8 mouse cellular contexts compared by ENCODE assay signal in genomic region chr4:43560976-43561375, GRCm38 (mm10). TPM values are rescaled to one million over a fixed set of nuclear protein-coding genes. Genes with fewer than 3 reads are reported as not detected.
DNase-seq lines count a peak whose midpoint lies in the region; ATAC-seq and TF ChIP-seq lines count a peak whose summit lies in the region.

No protein-coding gene starts in this region.

- DNase-seq in forebrain, embryonic 10.5 days (ENCODE audit: extremely low spot score, low spot score), result no peak
- DNase-seq in limb, embryonic 14.5 days (ENCODE audit: low spot score), result no peak
- DNase-seq in gastrocnemius, adult 18-20 months (ENCODE audit: low spot score), result no peak
- DNase-seq in Muller cell, postnatal 12 days (ENCODE audit: inconsistent ontology term), result no peak
- DNase-seq in left cerebral cortex, postnatal 36 days (ENCODE audit: low spot score in 2 of 2), result no peak

- intact Hi-C loops in left cerebral cortex, postnatal 36 days (cut with DNase I), result loop anchor here (10.0 kb wide), 1 partner anchor 526 kb away; the partner anchor contains the start of gene Stoml2

- no peaks in the 10 kb centered on the region for H3K27me3 ChIP-seq in megakaryocyte, embryonic 14.5 days (replicated peaks)
- no peaks in the 10 kb centered on the region for H3K27me3 ChIP-seq in forebrain, embryonic 10.5 days (ENCODE audit: poor library complexity, severe bottlenecking)
- H3K27me3 ChIP-seq in limb, embryonic 14.5 days (ENCODE audit: control insufficient read depth, insufficient read depth, low read length), result no peaks in the 10 kb centered on the region
- H3K27me3 ChIP-seq in stomach, embryonic 16.5 days (ENCODE audit: control insufficient read depth, insufficient read depth, low read length), result no peaks in the 10 kb centered on the region

- peak overlapping the region; percentile 60 for H3K4me2 ChIP-seq in limb, embryonic 14.5 days (replicated peaks; ENCODE audit: low read depth, low read length, severe bottlenecking)
- peak overlapping the region; percentile 96 for H3K4me2 ChIP-seq in stomach, embryonic 16.5 days (ENCODE audit: low read depth, low read length)

- TF ChIP-seq POLR2A in limb, embryonic 14.5 days (IDR thresholded peaks at IDR 0.05; ENCODE audit: borderline replicate concordance, extremely low read depth, insufficient read depth, insufficient read length), result no peak

- 47% methylated on average over 2 of the region's 2 CpGs for WGBS in forebrain, embryonic 10.5 days
- WGBS in limb, embryonic 14.5 days, result 26% methylated on average over 2 of the region's 2 CpGs
- 25% methylated on average over 2 of the region's 2 CpGs for WGBS in stomach, embryonic 16.5 days

- peak overlapping the region; percentile 97 for H3K27ac ChIP-seq in forebrain, embryonic 10.5 days
- H3K27ac ChIP-seq in limb, embryonic 14.5 days (replicated peaks; ENCODE audit: low read depth, low read length), result no peak overlapping the region
- H3K27ac ChIP-seq in stomach, embryonic 16.5 days (ENCODE audit: low read length), result peak overlapping the region; percentile 100

- peak overlapping the region; percentile 99 for H3K4me3 ChIP-seq in megakaryocyte, embryonic 14.5 days (replicated peaks)
- H3K4me3 ChIP-seq in forebrain, embryonic 10.5 days, result peak overlapping the region; percentile 96
- H3K4me3 ChIP-seq in limb, embryonic 14.5 days (replicated peaks; ENCODE audit: low read length), result peak overlapping the region; percentile 78
- peak overlapping the region; percentile 93 for H3K4me3 ChIP-seq in stomach, embryonic 16.5 days (replicated peaks; ENCODE audit: low read length)

- no peak for ATAC-seq in megakaryocyte, adult 5-6 weeks (ENCODE audit: poor library complexity, severe bottlenecking)
- no peak for ATAC-seq in limb, embryonic 14.5 days (ENCODE audit: low FRiP score, low read depth)
- ATAC-seq in stomach, embryonic 16.5 days (ENCODE audit: insufficient read depth, low FRiP score), result no peak

- peak overlapping the region; percentile 91 for H3K9ac ChIP-seq in limb, embryonic 14.5 days (ENCODE audit: low read depth, low read length, severe bottlenecking)
- H3K9ac ChIP-seq in stomach, embryonic 16.5 days (ENCODE audit: low read length), result peak overlapping the region; percentile 98

- no peaks in the 10 kb centered on the region for H3K9me3 ChIP-seq in megakaryocyte, embryonic 14.5 days
- H3K9me3 ChIP-seq in forebrain, embryonic 10.5 days, result no peaks in the 10 kb centered on the region
- no peaks in the 10 kb centered on the region for H3K9me3 ChIP-seq in limb, embryonic 14.5 days (ENCODE audit: control insufficient read depth, low read length)
- no peaks in the 10 kb centered on the region for H3K9me3 ChIP-seq in stomach, embryonic 16.5 days (replicated peaks; ENCODE audit: control insufficient read depth, low read length)

- peaks cover 64% of the 10 kb centered on the region for H3K4me1 ChIP-seq in megakaryocyte, embryonic 14.5 days
- peaks cover 65% of the 10 kb centered on the region for H3K4me1 ChIP-seq in forebrain, embryonic 10.5 days
- H3K4me1 ChIP-seq in limb, embryonic 14.5 days (ENCODE audit: control insufficient read depth, insufficient read depth, low read length), result peaks cover 48% of the 10 kb centered on the region
- peaks cover 50% of the 10 kb centered on the region for H3K4me1 ChIP-seq in stomach, embryonic 16.5 days (ENCODE audit: control insufficient read depth, insufficient read depth, low read length)

- peaks cover 66% of the 10 kb centered on the region for H3K36me3 ChIP-seq in megakaryocyte, embryonic 14.5 days (replicated peaks; ENCODE audit: low read length)
- H3K36me3 ChIP-seq in forebrain, embryonic 10.5 days (replicated peaks), result peaks cover 53% of the 10 kb centered on the region
- peaks cover 38% of the 10 kb centered on the region for H3K36me3 ChIP-seq in limb, embryonic 14.5 days (ENCODE audit: control insufficient read depth, insufficient read depth, low read length)
- peaks cover 19% of the 10 kb centered on the region; the same call in 1 of the 2 replicates for H3K36me3 ChIP-seq in stomach, embryonic 16.5 days (ENCODE audit: control insufficient read depth, insufficient read depth, low read length)

RNA-seq across cellular contexts. Expression of gene Creb3, which starts 1.2 kb away (rescaled TPM):
- polyA plus RNA-seq in megakaryocyte, embryonic 14.5 days (2012; ENCODE audit: insufficient read depth, low replicate concordance), result 2.7 TPM in 1 of 2 replicates, not detected in the other
- 29.4 and 33.0 TPM in 2 replicates for total RNA-seq in megakaryocyte, adult 5-6 weeks (2015)
- total RNA-seq in megakaryocyte, adult 5-6 weeks (2017), result 84.6 and 101 TPM in 2 replicates
- polyA plus RNA-seq in forebrain, embryonic 10.5 days (2016; fragmentation: Nextera tagmentation; extraction: Ambion mirVana), result 32.5 and 34.4 TPM in 2 replicates
- polyA plus RNA-seq in limb, embryonic 14.5 days (2012; rRNA removed), result 51.7 and 58.0 TPM in 2 replicates
- 71.4 and 78.5 TPM in 2 replicates for polyA plus RNA-seq in limb, embryonic 14.5 days (2014; fragmentation: Nextera tagmentation; extraction: Ambion mirVana)
- 71.4 and 84.7 TPM in 2 replicates for polyA plus RNA-seq in stomach, embryonic 16.5 days (2015; fragmentation: Nextera tagmentation; extraction: Ambion mirVana)
- 10 to 100 TPM; 29.9 to 41.5 TPM for total RNA-seq in gastrocnemius, adult 18-20 months (2021)
- 10 to 100 TPM; 74.4 to 84.8 TPM for total RNA-seq in left cerebral cortex, postnatal 36 days (2021)

RNA-seq across cellular contexts. Expression of gene Tln1, which starts 1.5 kb away (rescaled TPM):
- polyA plus RNA-seq in megakaryocyte, embryonic 14.5 days (2012; ENCODE audit: insufficient read depth, low replicate concordance), result 637 and 823 TPM in 2 replicates
- total RNA-seq in megakaryocyte, adult 5-6 weeks (2015), result 226 and 299 TPM in 2 replicates
- total RNA-seq in megakaryocyte, adult 5-6 weeks (2017), result 408 and 426 TPM in 2 replicates
- 42.5 and 43.0 TPM in 2 replicates for polyA plus RNA-seq in forebrain, embryonic 10.5 days (2016; fragmentation: Nextera tagmentation; extraction: Ambion mirVana)
- polyA plus RNA-seq in limb, embryonic 14.5 days (2012; rRNA removed), result 69.4 and 75.5 TPM in 2 replicates
- polyA plus RNA-seq in limb, embryonic 14.5 days (2014; fragmentation: Nextera tagmentation; extraction: Ambion mirVana), result 62.4 and 63.3 TPM in 2 replicates
- polyA plus RNA-seq in stomach, embryonic 16.5 days (2015; fragmentation: Nextera tagmentation; extraction: Ambion mirVana), result 62.6 and 64.8 TPM in 2 replicates
- total RNA-seq in gastrocnemius, adult 18-20 months (2021), result 10 to 100 TPM; 50.6 to 64.8 TPM
- 10 to 100 TPM; 43.0 to 45.4 TPM for total RNA-seq in left cerebral cortex, postnatal 36 days (2021)

RNA-seq across cellular contexts. Expression of gene Rgp1, which starts 17.5 kb away (rescaled TPM):
- polyA plus RNA-seq in megakaryocyte, embryonic 14.5 days (2012; ENCODE audit: insufficient read depth, low replicate concordance), result 26.9 and 28.2 TPM in 2 replicates
- total RNA-seq in megakaryocyte, adult 5-6 weeks (2015), result 18.6 and 20.8 TPM in 2 replicates
- 8.2 and 24.7 TPM in 2 replicates for total RNA-seq in megakaryocyte, adult 5-6 weeks (2017)
- polyA plus RNA-seq in forebrain, embryonic 10.5 days (2016; fragmentation: Nextera tagmentation; extraction: Ambion mirVana), result 15.3 and 24.2 TPM in 2 replicates
- polyA plus RNA-seq in limb, embryonic 14.5 days (2012; rRNA removed), result 81.9 and 101 TPM in 2 replicates
- polyA plus RNA-seq in limb, embryonic 14.5 days (2014; fragmentation: Nextera tagmentation; extraction: Ambion mirVana), result 33.3 and 35.3 TPM in 2 replicates
- 25.9 and 37.2 TPM in 2 replicates for polyA plus RNA-seq in stomach, embryonic 16.5 days (2015; fragmentation: Nextera tagmentation; extraction: Ambion mirVana)
- total RNA-seq in gastrocnemius, adult 18-20 months (2021), result 10 to 100 TPM; 19.9 to 20.7 TPM
- 10 to 100 TPM; 42.3 to 55.8 TPM for total RNA-seq in left cerebral cortex, postnatal 36 days (2021)

RNA-seq across cellular contexts. Expression of gene Gba2, which starts 17.7 kb away (rescaled TPM):
- polyA plus RNA-seq in megakaryocyte, embryonic 14.5 days (2012; ENCODE audit: insufficient read depth, low replicate concordance), result 9.1 and 40.1 TPM in 2 replicates
- total RNA-seq in megakaryocyte, adult 5-6 weeks (2015), result 8.4 and 8.5 TPM in 2 replicates
- 9.5 and 9.8 TPM in 2 replicates for total RNA-seq in megakaryocyte, adult 5-6 weeks (2017)
- polyA plus RNA-seq in forebrain, embryonic 10.5 days (2016; fragmentation: Nextera tagmentation; extraction: Ambion mirVana), result 24.3 and 26.4 TPM in 2 replicates
- 39.8 and 50.1 TPM in 2 replicates for polyA plus RNA-seq in limb, embryonic 14.5 days (2012; rRNA removed)
- 18.4 and 19.9 TPM in 2 replicates for polyA plus RNA-seq in limb, embryonic 14.5 days (2014; fragmentation: Nextera tagmentation; extraction: Ambion mirVana)
- 14.2 and 15.6 TPM in 2 replicates for polyA plus RNA-seq in stomach, embryonic 16.5 days (2015; fragmentation: Nextera tagmentation; extraction: Ambion mirVana)
- total RNA-seq in gastrocnemius, adult 18-20 months (2021), result 1 to 10 TPM; 4.3 to 4.6 TPM
- total RNA-seq in left cerebral cortex, postnatal 36 days (2021), result 10 to 100 TPM; 64.9 to 71.9 TPM

RNA-seq across cellular contexts. Expression of gene Msmp, which starts 23.3 kb away (rescaled TPM):
- not detected in 2 replicates for polyA plus RNA-seq in megakaryocyte, embryonic 14.5 days (2012; ENCODE audit: insufficient read depth, low replicate concordance)
- total RNA-seq in megakaryocyte, adult 5-6 weeks (2015), result not detected in 2 replicates
- total RNA-seq in megakaryocyte, adult 5-6 weeks (2017), result not detected in 2 replicates
- 0.97 TPM in 1 of 2 replicates, not detected in the other for polyA plus RNA-seq in forebrain, embryonic 10.5 days (2016; fragmentation: Nextera tagmentation; extraction: Ambion mirVana)
- polyA plus RNA-seq in limb, embryonic 14.5 days (2012; rRNA removed), result 0.24 and 0.88 TPM in 2 replicates
- 2.8 and 3.0 TPM in 2 replicates for polyA plus RNA-seq in limb, embryonic 14.5 days (2014; fragmentation: Nextera tagmentation; extraction: Ambion mirVana)
- polyA plus RNA-seq in stomach, embryonic 16.5 days (2015; fragmentation: Nextera tagmentation; extraction: Ambion mirVana), result 0.48 and 0.95 TPM in 2 replicates
- under 1 TPM in 1 of 2 experiments, not detected in 1; 0.55 TPM for total RNA-seq in gastrocnemius, adult 18-20 months (2021)
- total RNA-seq in left cerebral cortex, postnatal 36 days (2021), result not detected
